Mouse (Mus musculus) gastrocnemius, postnatal 25 days (tissue): Measurements from ENCODE around the gene Ppp1r14d. TPM values are rescaled to one million over a fixed set of nuclear protein-coding genes. Genes with fewer than 3 reads are reported as not detected.

Source experiments
- DNase-seq: peaks from one replicate; pipeline ENCODE4 v3.0.0; 2022
- total RNA-seq, 2 experiments: library from RNA; stranded (reverse); gene quantifications; 1 replicate in 1 of 2; 2 replicates in 1 of 2; pipeline ENCODE4 v1.2.3; 2021

Ppp1r14d gene
- total RNA-seq, 2 experiments from 2014 or later = not detected

DNA sequence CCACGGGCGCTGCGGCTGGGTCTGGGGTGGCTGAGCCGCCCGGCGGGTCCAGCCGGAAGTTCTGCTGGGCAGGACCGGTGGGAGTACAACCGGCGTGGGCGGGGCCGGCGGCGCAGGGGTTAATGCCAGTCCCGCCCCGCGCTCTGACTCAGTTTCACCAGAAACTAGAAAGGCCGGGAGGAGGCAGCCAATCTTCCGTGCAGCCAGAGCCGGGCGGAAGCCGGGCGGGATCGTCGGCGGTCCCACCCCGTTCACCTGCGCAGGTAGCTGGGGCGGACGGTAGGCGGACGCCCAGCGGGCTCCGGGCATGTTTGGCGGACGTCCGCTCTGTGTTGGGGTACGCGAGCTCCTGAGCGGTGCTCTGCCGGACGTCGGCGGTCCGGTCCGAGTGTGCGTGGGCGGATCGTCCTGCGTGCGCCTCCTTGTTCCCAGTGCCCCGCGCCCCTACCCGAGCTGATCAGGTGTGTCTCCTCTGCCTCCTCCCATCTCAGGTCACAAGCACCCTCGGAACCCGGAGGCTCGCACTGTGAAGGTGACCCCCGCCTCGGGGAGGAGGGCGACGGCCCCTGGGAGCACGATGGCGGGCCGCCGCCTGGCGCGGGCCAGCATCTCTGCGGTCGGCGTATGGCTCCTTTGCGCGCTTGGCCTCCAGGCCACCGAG lies 7.6 kb upstream of the Ppp1r14d start, which contains the start of gene Spint1:
Spint1 (plus strand) TSS at position 153 of the 661 bp plus-strand sequence.
- DNase-seq = no peak

GRCm38 (mm10) chr2:119236682-119237209 lies 7.0 kb upstream of the Ppp1r14d start:
- no peak for DNase-seq

GRCm38 (mm10) chr2:119209176-119209507 lies 20.6 kb downstream of the Ppp1r14d start:
- no peak for DNase-seq

GRCm38 (mm10) chr2:119208344-119209175 lies 21.1 kb downstream of the Ppp1r14d start, which contains the start of the genes Zfyve19 and Dnajc17:
Gene Zfyve19 (plus strand): TSS chr2:119208617.
Gene Dnajc17 (minus strand): TSS chr2:119208795.
- peak; percentile 95 for DNase-seq

DNA sequence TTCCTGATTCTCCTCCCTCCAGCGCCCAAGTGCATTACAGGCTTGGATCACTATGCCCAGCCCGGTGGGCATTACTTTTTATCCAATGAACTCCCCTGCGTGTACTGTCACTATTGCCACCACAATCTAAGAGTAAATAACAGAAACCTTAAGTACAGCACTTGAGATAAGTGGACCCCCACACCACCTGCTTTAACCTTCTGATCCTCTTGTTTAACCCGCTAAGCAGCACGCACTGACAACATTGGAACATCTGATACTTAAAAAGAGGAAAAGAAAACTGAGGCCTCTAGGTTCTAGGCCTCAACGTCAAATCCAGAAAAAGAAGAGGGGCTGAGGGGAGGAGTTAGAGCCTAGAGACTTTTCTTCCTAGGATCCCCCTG lies 21.8 kb downstream of the Ppp1r14d start:
- no peak for DNase-seq

DNA sequence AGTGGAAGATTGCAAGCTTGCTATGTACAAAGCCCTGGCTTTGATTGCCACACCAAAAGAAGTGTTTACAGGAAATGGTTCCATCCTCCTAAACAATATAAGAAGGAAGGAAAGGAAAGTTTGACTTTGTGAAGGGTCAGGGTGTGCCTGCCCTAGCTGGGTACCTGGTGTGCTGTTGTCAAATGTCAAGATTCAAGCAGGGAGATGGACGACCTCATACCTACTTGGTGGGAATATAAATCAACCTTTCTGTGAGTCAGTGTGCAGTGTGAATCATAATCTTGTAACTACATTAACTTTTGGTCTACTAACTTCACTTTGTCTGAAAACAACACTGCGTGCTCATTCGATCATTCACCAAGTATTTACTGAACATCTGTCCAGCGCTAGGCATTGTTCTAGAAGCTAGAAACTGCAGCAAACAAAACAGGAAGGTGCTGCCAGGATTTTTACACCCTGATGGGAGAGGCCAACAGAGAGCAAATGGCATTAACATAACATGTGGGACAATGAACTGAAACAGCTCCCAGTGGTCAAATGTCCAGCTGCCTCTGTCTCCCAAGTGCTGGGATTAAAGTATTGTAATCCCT lies 25.7 kb downstream of the Ppp1r14d start:
- peak; percentile 15 for DNase-seq

GRCm38 (mm10) chr2:119202914-119203453 lies 26.7 kb downstream of the Ppp1r14d start:
- no peak for DNase-seq

- no peak for DNase-seq
These were observed 30.8 kb downstream of the Ppp1r14d start for GRCm38 (mm10) chr2:119198934-119199333.

DNA sequence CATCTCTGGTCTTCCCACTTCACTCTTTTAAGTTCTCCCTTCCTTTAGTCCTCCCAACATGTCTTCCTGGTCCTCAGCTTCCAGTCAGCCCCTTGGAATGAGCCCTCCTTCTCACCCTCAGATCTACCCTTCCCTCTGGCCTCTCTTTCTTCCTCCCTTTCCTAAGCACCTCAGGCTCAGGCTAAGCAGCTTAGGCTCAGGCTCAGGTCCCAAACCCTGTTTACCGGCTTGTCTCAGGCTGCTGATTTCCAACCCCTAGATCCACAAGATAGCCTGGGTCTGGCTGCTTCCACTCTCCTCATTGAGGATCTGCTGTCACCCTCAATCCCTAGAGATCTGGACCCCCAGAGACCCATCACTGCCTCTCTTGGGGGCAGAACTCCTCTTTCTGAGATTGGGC lies 31.7 kb downstream of the Ppp1r14d start:
- DNase-seq = no peak

DNA sequence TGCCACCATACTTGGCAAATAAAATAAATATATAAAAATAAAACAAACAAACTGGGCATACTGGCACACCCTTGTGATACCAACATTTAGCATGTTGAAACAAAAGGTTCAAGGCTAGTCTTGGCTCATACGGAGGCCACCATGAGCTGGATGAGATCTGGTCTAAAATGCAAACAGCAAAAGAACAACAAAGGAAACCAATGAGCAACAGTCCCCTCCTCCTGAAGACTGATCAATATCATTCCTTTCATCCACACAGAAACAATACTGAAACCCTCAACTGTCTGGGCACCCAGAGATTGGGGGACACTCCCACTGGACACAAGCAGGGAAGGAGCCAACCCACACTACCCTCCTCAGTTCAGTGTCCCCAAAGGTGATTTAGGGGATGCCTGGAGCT lies 32.2 kb downstream of the Ppp1r14d start:
- no peak for DNase-seq

DNA sequence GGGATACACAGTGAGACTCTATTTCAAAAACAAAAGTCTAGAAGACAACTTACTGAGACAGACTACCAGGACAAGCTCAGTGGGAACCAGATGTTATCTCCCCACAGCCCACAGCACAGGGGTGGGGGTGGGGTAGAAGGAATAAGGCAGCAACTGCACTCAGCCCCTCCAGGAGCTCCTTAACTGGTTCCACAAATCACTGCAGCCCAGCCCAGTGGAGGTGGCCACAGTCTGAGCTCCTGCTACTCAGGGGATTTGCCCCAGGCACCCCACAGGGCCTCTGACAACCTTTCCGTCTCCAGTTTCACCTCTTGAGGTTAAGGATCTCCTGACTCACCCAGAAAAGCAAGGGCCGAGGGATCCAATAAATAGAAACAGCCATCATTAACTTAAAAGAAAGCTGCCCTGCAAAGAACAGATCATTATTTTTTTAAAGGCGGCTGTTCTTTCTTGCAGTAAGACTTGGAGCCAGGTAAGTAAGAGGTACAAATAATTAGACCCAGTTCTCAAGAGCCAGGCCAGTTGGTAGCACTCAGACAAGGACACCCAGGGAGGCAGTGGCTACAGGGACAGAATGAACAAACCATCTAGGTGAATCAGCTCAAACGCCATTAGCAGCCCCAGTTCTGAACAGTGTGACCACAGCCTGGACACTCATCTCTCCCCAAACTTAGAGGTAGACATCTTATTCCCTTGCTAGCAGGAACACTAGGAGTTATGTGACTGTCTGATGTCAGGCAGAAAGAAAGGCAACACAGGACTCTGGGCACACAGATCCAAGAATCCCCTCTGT lies 33.2 kb downstream of the Ppp1r14d start:
- no peak for DNase-seq

DNA sequence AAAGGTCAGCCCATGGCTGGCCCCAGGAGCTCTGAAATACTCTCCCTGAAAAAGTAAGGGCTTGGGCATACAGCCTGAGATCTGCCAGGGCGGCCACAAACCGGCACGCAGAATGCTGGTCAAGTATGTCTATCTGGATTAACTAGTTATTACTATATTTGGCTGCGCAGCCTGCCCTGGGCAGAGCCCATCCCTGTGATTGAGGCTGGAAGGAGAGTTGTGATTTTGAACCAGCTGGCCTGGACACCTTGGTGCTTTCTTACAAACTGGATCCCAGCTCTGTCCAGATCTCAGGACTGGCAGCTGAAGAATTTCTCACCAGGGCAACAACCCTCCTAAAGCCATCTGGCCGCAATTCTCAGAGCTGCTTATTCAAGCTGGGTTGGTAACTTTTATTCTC lies 35.6 kb downstream of the Ppp1r14d start:
- DNase-seq = peak; percentile 74

- no peak for DNase-seq
These were observed 38.7 kb downstream of the Ppp1r14d start for GRCm38 (mm10) chr2:119190969-119191368.

DNA sequence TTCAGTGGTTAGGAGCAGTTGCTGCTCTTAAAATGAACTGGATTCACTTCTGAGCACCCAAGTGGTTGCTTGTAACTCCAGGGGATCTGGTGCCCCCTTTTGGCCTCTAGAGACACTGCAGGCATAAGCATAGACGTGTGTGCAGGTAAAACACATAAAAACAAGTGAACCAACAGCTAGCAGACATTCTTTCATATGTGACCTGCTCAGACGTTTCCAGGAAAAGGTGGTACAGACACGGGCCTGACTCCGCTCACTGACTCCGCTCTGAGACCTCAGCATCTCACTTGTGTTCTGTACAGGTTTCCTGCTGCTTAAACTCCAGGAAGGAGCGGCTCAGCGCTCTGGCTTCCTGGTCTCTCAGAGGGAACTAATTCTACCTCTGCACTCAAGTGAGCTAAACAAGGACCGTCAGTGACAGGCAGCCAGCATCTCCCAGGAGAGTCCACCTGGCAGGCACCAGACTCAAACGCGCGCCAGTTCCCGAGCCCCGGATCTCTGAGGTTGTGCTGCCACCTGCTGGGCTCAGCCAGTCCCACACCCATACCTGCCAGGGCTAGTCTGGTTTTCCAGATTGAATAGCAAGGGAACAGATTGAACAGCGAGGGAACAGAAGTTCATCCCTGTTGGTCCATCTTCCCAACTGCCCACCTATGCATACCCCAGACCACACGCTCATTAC lies 40.5 kb downstream of the Ppp1r14d start:
- peak; percentile 72 for DNase-seq

DNA sequence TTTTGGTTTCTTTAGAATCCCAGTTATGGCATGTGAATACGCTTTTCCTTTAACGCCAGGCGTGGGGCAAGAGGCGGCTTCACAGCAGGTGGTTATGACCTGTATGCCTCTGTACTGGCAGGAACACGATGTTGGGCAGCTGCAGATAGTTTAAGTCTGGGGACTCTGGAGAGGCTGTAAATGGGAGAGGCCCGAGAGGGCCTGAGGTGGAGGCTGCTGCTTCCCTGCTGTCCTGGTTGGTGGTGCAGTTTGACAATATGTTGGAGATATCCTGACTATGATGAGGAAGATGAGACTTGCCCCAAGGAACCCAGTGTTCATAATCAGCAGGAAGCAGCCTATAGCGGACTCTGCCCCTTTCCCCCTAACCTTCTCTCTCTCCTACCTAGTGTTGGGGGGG lies 46.8 kb downstream of the Ppp1r14d start:
- DNase-seq = no peak

- no peak for DNase-seq
These were observed 52.2 kb downstream of the Ppp1r14d start for GRCm38 (mm10) chr2:119177384-119177939.

DNA sequence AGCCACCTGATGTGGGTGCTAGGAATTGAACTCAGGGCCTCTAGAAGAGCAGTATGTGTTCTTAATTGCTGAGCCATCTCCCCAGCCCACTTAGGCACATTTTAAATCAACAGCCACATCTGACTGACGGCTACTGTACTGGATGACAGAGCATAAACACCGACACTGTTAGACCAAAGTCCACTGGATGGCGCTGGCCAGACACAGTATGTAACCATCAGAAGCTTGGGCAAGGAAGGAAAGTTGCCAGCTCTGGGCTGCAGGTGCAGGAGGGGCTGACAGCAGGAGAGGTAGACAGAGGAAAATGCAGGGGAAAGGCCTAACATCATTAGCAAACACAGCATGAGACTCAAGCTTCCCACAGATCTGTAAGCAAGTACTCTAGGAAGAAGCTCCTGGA lies 52.9 kb downstream of the Ppp1r14d start:
- DNase-seq = no peak

DNA sequence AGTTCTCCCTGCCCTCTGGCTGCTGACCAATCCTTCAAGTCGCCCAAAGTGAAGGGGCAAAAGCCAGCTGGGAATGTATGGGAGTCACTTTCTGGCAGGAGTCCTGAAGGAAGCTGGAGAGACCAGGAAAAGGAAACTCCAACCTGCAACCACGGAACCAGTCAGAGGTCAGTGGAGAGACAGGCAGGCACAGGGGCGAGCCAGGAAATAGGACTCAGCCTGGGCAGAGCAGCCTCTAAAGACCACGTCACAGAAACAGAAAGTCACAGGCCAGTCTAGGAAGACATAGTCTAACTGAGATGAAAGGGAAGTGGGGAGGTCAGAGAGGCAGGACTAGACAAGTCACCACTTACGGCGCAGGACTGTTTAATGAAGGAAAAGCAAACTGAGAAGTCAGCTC lies 54.1 kb downstream of the Ppp1r14d start:
- no peak for DNase-seq

DNA sequence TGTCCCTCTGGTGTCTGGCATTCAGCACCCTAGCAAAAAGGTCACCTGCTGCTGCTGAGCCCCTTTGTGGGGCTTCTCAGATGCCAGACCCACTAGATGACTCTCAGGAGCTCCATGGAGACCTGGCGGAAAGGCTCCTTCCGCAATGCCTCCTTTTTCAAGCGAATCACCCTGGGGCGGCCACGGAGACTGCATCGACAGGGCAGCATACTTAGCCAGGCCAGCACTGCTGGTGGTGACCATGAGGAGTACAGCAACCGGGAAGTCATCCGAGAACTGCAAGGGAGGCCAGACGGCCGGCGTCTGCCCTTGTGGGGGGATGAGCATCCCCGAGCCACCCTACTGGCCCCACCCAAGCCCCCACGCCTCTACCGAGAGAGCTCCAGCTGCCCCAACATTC lies 54.8 kb downstream of the Ppp1r14d start:
- no peak for DNase-seq

GRCm38 (mm10) chr2:119173991-119174651 lies 55.6 kb downstream of the Ppp1r14d start, which contains the start of gene Gm14137:
Gene Gm14137 (plus strand): TSS chr2:119174509.
- DNase-seq = no peak
